Mouse (Mus musculus) heart, adult 2 months (tissue): ENCODE data around the gene Trpm1. TPM values are rescaled to one million over a fixed set of nuclear protein-coding genes. Genes with fewer than 3 reads are reported as not detected.

ENCODE experiments used
- DNase-seq, 2 experiments: peaks; one replicate each; pipeline ENCODE4 v3.0.0; 2021
- H3K27ac ChIP-seq: fragments of 200-600 bp; 2 replicates; pipeline ENCODE4 v1.8.1; 2022
- H3K27me3 ChIP-seq: fragments of 200-500 bp; 2 replicates; pipeline ENCODE4 v1.6.1; 2012; ENCODE audit warnings: mild to moderate bottlenecking, low read length, inconsistent platforms, mixed read lengths; ENCODE audit not compliant: control insufficient read depth, insufficient read depth
- H3K36me3 ChIP-seq: fragments of 200-500 bp; 2 replicates; pipeline ENCODE4 v1.6.1; 2012; ENCODE audit warnings: low read length, inconsistent platforms; ENCODE audit not compliant: control insufficient read depth, insufficient read depth
- H3K4me1 ChIP-seq: fragments of 200-500 bp; 2 replicates; pipeline ENCODE4 v1.6.1; 2011; ENCODE audit warnings: low read length; ENCODE audit not compliant: control insufficient read depth, insufficient read depth
- H3K4me3 ChIP-seq: fragments of 200-600 bp; 2 replicates; pipeline ENCODE4 v1.8.1; 2022
- H3K79me2 ChIP-seq: fragments of 200-500 bp; replicated peaks from 2 replicates; pipeline ENCODE4 v1.6.1; 2012; ENCODE audit warnings: mild to moderate bottlenecking, inconsistent platforms, low read length, moderate library complexity, mixed read lengths; ENCODE audit not compliant: control insufficient read depth, insufficient read depth
- H3K9ac ChIP-seq: fragments of 200-500 bp; 2 replicates; pipeline ENCODE4 v1.6.1; 2012; ENCODE audit warnings: low read depth, mild to moderate bottlenecking, control low read depth, inconsistent platforms, low read length, mixed read lengths
- CTCF ChIP-seq: fragments of 200-600 bp; IDR thresholded peaks from 2 replicates; pipeline ENCODE4 v1.8.1; 2022; ENCODE audit warnings: antibody characterized with exemption, mild to moderate bottlenecking, moderate library complexity
- EP300 ChIP-seq: fragments of 200-500 bp; IDR thresholded peaks from 2 replicates; pipeline ENCODE4 v1.6.1; 2011; ENCODE audit warnings: low read depth, low read length, control low read depth; ENCODE audit not compliant: insufficient read depth
- POLR2A ChIP-seq: fragments of 200-500 bp; IDR thresholded peaks from 2 replicates; pipeline ENCODE4 v1.6.1; 2011; ENCODE audit warnings: mild to moderate bottlenecking, low read depth, low read length, control low read depth; ENCODE audit not compliant: insufficient read depth
- WGBS: fragments of 180-500 bp; shearing (Covaris S2); methylation state at CpG from one replicate; pipeline ENCODE4 v1.1.7; 2018; 5-methylcytosine and 5-hydroxymethylcytosine counted together
- intact Hi-C: fragments of 180-260 bp; cut with DNase I; formaldehyde crosslinking; loops from one replicate; pipeline ENCODE4 v1.15.1; 2025
- polyA plus RNA-seq: library from polyadenylated mRNA; depleted of rRNA; stranded (reverse); fragments of >200 nt; gene quantifications from 2 replicates; pipeline ENCODE4 v1.2.3, GENCODE M21; 2012
- total RNA-seq, 2 experiments: library from RNA; stranded (reverse); gene quantifications; 2 replicates each; pipeline ENCODE4 v1.2.3; 2021

The Trpm1 gene
- total and polyA plus RNA-seq, 3 experiments: 0.06 TPM; not detected in 2

DNA sequence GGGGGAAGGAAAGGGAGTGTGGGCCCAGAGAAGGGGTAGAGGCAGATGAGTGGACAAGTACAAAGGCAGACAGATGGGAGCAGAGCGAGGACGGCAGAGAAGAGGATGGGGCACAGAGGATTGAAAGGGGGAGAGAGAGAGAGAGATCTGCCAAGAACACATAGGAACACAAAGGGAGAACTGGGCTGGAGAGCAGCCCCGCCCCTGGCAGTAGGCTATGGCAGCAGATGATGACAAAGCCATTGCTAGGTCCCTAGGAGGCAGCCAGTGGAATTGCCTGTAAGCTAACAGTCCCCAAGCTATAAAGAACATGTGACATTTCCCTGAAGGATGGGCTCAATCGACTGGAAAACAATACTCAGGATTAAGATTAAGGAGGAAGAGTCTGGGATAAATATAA lies 121.9 kb downstream of the Trpm1 start:
- H3K27me3 ChIP-seq: no peaks in the 10 kb centered on the region
- 75% methylated on average over 4 of the region's 4 CpGs for WGBS
- H3K27ac ChIP-seq: no peak overlapping the region
- no peak overlapping the region for H3K9ac ChIP-seq
- intact Hi-C loops: no loop called here
- H3K36me3 ChIP-seq: no peaks in the 10 kb centered on the region
- no peaks in the 10 kb centered on the region for H3K4me1 ChIP-seq
- DNase-seq: no peak
- TF ChIP-seq POLR2A (no peak), EP300 (no peak), CTCF (no peak)
- no peak overlapping the region for H3K4me3 ChIP-seq
- no peaks in the 10 kb centered on the region for H3K79me2 ChIP-seq

DNA sequence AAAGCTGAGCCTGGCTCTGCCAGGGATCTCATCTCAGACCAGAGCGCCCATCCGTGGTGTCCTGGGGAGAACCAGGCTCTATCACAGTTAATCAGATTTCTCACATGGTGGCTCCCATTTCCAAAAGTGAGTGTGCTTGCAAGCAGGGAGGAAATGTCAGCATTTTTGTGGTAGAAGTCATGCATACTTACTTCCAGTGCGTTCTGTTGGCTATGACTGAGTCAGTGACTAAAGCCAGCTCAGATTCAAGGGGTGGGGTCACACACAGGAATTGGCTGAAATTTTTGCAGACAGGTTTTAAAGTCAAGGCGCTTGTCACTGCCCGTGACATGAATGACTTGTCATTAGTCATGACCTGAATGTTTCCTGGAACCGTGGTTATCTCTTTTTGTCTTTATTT lies 123.3 kb downstream of the Trpm1 start:
- H3K36me3 ChIP-seq: no peaks in the 10 kb centered on the region
- no peaks in the 10 kb centered on the region for H3K79me2 ChIP-seq
- H3K27ac ChIP-seq: no peak overlapping the region
- H3K4me1 ChIP-seq: no peaks in the 10 kb centered on the region
- 31% methylated on average over 6 of the region's 6 CpGs for WGBS
- intact Hi-C loops: no loop called here
- no peak for DNase-seq
- H3K27me3 ChIP-seq: no peaks in the 10 kb centered on the region
- TF ChIP-seq EP300 (no peak), CTCF (no peak), POLR2A (no peak)
- H3K9ac ChIP-seq: no peak overlapping the region
- no peak overlapping the region for H3K4me3 ChIP-seq

DNA sequence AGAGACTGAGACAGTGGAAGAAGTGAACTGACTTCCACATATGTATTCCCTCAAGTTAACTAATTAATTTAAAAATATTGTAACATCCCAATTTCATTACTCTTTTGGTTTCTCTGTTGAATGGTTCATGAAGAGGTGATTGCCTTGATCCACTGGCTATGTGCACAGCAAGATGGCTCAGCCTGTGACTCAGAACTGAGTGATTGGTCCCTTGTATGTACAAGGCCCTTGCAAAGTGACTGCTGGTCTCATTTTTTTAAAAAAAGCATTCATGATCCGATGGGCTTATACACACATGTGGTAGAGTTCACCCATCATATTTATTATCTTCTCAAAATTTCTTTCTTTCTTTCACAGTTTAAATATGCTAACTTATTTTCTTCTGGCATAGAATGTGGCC lies 124.9 kb downstream of the Trpm1 start:
- 85% methylated on average over 1 of the region's 1 CpGs for WGBS
- intact Hi-C loops: no loop called here
- DNase-seq: no peak

DNA sequence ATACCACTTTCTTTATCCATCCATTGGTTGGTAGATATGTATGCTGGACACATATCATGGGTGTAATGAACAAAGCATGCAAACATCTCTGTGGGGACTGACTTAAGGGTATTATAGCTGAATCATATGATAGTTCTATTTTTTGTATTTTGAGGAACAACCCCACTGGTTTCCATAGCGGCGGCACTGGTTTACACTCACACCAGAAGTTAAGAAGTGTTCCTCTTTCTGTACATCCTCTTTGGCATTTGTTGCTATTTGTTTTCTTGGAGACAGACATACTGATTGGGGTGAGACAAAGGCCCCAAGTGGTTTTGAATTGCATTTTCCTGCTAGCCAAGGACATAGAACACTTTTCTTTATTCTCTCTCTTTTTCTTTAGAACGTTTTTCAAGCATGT lies 125.9 kb downstream of the Trpm1 start:
- Histone ChIP-seq H3K9ac (no peak overlapping the region), H3K36me3 (no peaks in the 10 kb centered on the region), H3K4me1 (no peaks in the 10 kb centered on the region), H3K79me2 (no peaks in the 10 kb centered on the region), H3K27me3 (no peaks in the 10 kb centered on the region), H3K27ac (no peak overlapping the region), H3K4me3 (no peak overlapping the region)
- 68% methylated on average over 3 of the region's 3 CpGs for WGBS
- DNase-seq: peak in 1 of 2 experiments; percentile 53
- TF ChIP-seq POLR2A (no peak), CTCF (no peak), EP300 (no peak)
- intact Hi-C loops: no loop called here

More for the DNA sequence above, 124.9 kb downstream of the Trpm1 start:
- Histone ChIP-seq H3K4me1 (no peaks in the 10 kb centered on the region), H3K27me3 (no peaks in the 10 kb centered on the region), H3K4me3 (no peak overlapping the region), H3K36me3 (no peaks in the 10 kb centered on the region), H3K9ac (no peak overlapping the region), H3K27ac (no peak overlapping the region), H3K79me2 (no peaks in the 10 kb centered on the region)
- TF ChIP-seq EP300: no peak
- no peak for TF ChIP-seq POLR2A
- TF ChIP-seq CTCF: no peak

DNA sequence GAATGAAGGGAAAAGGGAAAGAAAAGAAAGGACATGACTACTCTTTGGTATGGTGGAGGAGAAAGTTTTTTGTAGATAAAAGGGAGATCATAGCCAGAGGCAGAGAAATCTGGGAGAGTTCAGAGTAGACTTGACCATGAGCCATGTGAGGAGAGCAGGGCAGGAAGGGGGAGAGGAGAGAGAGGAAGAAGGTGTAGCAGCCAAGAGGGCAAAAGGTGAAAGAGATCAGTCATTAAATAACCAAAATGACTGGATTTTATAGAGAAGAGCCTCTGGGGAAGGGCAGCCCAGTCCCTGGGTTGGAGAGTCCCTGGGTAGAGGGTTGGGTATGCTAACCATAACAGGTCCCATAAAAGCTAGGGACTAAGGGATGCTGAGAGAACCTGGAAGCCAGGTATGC lies 132.9 kb downstream of the Trpm1 start:
- Histone ChIP-seq H3K9ac (no peak overlapping the region), H3K4me3 (no peak overlapping the region), H3K79me2 (no peaks in the 10 kb centered on the region), H3K27me3 (no peaks in the 10 kb centered on the region), H3K27ac (no peak overlapping the region), H3K4me1 (peaks cover 3% of the 10 kb centered on the region), H3K36me3 (no peaks in the 10 kb centered on the region)
- TF ChIP-seq CTCF (no peak), EP300 (no peak), POLR2A (no peak)
- intact Hi-C loops: loop anchor here (2.0 to 10.0 kb wide), 4 partner anchors 106 to 432 kb away; partner anchors contain the start of genes Klf13, Mcee and Mphosph10
- no peak for DNase-seq

DNA sequence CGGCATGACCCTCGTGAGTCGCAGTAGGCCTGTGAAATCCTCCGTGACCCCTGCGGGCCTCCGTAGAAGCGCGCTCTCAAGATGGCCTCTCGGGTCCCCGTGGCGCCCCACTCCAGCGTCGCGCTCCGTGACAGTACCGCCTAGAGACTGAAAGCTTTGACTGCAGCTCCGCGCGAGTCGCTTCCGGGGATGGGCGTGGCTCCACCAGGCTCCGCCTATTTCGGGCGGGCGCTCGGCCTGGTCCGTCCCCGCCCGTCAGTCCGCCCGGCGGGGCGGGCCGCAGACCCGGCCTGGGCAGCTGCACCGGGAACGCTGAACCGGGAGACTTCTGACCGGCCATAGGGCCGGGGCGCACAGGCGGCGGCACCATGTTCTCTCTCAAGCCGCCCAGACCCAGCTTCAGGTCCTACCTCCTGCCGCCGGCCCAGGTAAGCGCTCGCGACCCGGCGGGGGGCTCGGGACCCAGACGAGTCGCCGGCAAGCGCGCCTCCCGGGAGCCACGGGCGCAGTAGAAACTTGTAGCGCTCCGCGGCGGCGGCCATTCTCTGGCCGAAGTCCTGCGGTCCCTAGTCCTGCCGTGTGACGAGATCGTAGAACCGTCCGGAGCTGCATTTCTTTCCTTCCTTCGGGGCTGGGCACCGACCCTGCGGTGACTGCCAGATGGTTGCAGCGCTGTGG lies 133.9 kb downstream of the Trpm1 start, which contains the start of gene Mtmr10:
Gene Mtmr10, plus strand, starts transcription at position 240 of the 678 bp plus-strand sequence.
- Histone ChIP-seq H3K4me1 (peaks cover 5% of the 10 kb centered on the region), H3K9ac (peak within 1 kb of the TSS; percentile 91), H3K4me3 (peak within 1 kb of the TSS; percentile 85), H3K79me2 (no peaks in the 10 kb centered on the region), H3K27ac (peak within 1 kb of the TSS; percentile 89), H3K36me3 (no peaks in the 10 kb centered on the region), H3K27me3 (no peaks in the 10 kb centered on the region)
- DNase-seq: peak; percentile 98 to 99
- TF ChIP-seq EP300: peak; percentile 81; the same call in 1 of the 2 replicates
- TF ChIP-seq CTCF: peak; percentile 68
- TF ChIP-seq POLR2A: peak; percentile 83; the same call in 1 of the 2 replicates
- intact Hi-C loops: loop anchor here (2.0 to 10.0 kb wide), 4 partner anchors 105 to 433 kb away; partner anchors contain the start of genes Klf13, Mcee and Mphosph10
- WGBS: under 1% methylated on average over 77 of the region's 77 CpGs
